Mouse (Mus musculus) cerebellum, postnatal 10 days (tissue): ENCODE measurements at regions not wholly inside any gene's neighbourhood (a gene's known extent, or its start where the extent isn't known, plus 50 kb on each side); places are given as distances from the start of the nearest gene placed in this dataset.
"Not testable (repeated sequence)": the region's sequence is repeated elsewhere in the genome, so short reads cannot be mapped to it uniquely, and the experiment has no call there.

Experiments used
- DNase-seq, 2 experiments: peaks; one replicate each; pipeline ENCODE4 v3.0.0; 2021; ENCODE audit warnings: mixed read lengths in 2 of 2

DNA sequence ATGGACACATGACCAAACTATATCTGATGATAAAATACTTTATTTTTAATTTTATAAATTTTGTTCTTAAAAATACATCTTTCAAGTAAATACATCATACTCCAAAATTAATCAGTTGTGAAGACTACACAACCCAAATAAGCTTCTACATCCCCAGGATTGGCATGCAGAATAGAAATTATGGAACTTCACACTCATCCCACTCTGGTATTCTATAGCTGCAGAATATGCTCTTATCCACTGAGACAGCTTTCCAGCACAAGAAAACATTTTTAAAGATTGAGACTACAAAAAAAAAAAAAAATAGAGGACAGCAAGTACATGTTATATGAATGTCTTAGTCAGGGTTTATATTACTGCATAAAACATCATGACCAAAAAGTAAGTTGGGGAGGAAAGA is 94.4 kb downstream of the Gm11232 start:
- DNase-seq = no peak

GRCm38 (mm10) chr4:71640521-71640920 is 117.2 kb downstream of the Gm11232 start:
- DNase-seq = no peak

GRCm38 (mm10) chr4:71627088-71627487 is 130.7 kb downstream of the Gm11232 start:
- no peak for DNase-seq

DNA sequence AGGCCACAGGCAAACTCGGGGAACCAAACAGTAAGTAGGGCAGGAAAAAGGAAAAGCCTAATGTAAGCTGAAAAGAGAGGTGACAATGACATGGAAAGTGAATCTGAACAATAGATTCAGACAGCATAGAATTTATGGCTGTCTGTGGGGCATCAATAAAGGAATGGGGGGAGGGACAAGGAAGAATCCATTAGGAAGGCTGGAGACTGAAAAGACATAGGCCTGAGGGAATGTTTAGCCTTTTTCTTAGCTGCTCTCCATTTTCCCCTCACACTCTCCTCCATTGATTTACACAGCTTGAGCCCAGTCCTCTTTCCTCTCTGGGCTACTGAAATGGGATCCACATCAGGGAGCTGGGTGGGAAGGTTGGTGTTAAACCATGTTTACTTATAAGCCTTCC is 131.1 kb downstream of the Gm11232 start:
- no peak for DNase-seq

GRCm38 (mm10) chr4:71624771-71625170 is 133.0 kb downstream of the Gm11232 start:
- DNase-seq = no peak

DNA sequence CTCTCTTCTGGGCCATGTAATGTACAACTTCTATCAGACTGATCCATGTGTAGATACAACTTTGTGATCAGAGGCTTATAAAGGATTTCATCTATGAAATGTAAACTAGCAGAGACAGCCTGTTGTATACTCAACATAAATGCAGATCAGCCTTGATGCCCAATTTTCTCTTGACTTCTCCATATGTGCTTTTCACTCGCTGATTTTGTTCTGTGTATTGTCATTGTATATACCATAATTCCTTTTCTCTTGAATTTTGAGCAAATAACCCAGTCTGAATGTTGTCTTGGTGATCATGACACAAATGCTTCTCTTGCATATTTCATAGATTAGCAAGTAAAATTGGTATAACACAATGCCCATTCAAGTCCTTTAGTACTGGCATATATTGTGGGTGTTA is 144.0 kb downstream of the Gm11232 start:
- DNase-seq = no peak

- DNase-seq = no peak
These were observed 171.9 kb downstream of the Gm11232 start for GRCm38 (mm10) chr4:71585880-71586279.

DNA sequence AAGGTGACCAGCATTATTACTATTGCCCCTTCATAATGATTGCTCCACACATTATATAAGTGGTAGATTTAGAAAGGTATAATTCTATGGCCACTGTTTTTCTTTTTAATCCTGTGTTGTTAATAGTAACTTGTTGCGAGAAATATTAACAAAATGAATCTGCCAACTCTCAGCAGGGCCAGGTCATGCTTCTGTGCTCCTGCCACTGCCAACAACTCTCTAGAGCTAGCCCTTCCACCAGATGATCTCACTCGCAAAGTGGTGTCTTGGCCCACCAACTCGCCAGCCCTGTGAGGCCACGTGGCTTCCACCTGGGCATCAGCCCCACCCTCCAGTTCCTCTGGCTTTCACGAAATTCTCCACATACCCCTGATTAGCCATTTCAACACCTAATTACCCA is 197.1 kb downstream of the Gm11232 start:
- DNase-seq = peak; percentile 17 to 30

DNA sequence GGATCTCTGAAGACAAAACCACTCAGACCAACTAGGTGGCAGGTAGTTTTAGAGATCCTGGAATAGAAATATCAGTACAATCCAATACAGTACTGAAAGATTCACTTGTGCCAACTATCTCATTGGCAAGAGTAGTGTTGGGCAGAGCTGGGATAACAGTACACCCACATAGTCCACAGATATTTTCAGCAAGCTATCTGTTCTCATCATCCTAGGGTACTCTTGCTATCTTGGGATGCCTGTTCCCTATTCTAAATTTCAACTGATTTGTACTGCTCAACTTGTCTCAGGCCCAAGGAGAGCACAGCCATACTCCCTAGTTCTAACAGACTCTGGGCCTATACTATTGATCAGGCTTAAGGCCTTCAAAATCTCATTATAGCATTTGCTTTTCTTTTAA is 218.6 kb downstream of the Gm11232 start:
- DNase-seq = no peak

DNA sequence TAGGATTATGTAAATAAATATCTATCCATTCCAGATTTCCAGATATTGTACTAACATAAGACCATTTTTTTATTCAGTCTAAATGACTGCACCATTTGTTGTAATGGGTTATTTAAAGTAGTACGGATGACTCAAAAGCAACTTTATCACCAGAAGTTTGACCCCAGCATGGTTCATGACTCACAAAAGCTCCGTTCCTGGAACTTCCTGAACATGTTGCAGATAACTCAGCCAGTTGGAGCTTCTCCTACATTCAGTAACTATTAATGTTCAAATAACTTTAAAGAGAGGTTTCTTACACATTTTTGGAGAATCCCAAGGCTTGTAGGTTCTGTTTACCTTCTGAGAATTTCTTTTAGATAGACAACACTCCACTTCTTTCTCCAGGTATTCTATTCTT is 219.8 kb downstream of the Gm11232 start:
- DNase-seq = no peak

GRCm38 (mm10) chr4:71524255-71524970 is 233.4 kb downstream of the Gm11232 start:
- peak; percentile 17 to 22 for DNase-seq

DNA sequence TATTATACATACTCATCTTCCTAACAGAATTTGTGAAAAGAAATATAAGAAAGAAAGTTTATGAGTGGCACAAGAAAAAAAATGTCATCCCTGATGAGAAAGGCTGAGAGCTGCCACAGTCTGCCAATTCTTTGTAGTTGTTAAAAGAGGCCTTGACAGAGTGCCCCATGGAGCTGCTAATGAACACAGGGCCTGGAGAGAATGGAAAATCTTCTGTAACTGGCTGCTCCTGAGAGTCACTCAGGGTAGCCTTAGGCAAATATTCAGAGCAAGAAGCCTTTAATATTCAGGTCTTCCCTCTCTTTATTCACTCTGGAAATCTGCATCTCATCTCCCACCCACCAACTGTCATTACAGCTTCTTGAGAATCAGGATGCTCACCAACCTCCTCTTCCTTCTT is 237.0 kb downstream of the Gm11232 start:
- no peak for DNase-seq

DNA sequence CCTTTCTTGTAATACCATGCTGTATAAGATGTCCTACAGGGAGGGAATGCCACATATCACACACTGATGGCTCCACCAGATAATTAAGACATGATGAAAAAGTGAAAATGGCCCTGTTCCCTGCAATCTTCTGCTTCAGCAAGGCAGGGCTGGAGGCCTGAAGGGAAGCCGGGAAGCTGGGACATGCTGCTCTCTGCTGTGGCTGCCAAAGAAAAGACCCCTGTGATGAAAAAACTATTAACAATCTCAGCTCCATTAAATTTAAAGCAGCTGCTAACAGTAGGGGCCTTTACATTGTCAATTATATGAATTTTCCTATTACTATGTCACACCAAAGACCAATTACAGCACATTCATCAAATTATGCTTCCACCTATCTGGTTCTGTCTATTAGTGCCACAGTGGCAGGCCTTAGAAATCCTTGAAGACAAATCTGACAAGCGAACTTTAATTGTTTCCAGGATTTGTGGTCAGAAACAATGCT is 239.8 kb downstream of the Gm11232 start:
- DNase-seq = peak; percentile 73 to 79

DNA sequence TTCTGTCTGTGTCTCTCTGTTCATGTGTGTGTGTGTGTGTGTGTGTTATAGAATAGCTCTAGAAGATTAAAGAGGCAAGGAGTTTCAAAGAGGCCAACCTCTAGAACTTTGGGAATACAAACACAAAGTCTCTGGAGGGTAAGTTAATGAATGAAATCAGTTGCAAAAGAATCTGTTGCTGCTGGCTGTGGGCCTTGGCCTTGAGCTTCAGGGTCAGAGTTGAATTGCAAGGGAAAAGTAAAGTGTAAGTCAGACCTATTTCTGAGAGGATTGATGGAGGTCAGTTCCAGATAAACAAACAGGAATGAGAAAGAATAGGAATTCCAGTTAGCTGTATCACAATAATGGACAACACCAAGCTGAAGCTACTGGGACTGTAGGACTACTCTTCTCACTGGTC is 250.9 kb downstream of the Gm11232 start:
- DNase-seq = no peak

GRCm38 (mm10) chr4:71489788-71490187 is 268.0 kb downstream of the Gm11232 start:
- DNase-seq = no peak

DNA sequence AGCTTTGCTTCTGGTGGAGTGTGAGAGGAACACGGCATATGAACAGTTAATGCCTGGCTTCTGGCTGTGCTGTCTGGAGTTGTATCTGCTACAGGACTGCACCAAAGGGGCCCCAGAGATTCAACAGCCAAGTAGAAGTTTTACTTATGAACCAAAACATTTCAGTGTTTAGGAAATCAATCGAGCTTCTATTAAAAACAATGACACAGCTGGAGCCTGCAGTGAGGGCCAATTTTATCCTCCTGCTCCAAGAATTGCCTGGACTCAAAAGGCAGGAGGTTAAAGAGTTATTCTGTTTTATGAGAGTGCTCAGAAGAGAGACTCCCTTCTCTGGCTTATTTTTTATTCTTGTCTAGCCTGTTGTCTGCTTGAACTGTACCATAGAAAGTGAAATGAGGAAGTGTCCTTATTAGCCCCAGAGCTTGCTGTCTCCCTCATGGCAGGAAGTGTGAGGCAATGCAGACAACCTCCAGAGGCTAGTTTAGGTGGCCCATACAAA is 269.1 kb downstream of the Gm11232 start:
- peak; percentile 11 to 24 for DNase-seq

- DNase-seq = no peak
These were observed 269.7 kb downstream of the Gm11232 start for GRCm38 (mm10) chr4:71488059-71488458.

GRCm38 (mm10) chr4:71480960-71481359 is 276.8 kb downstream of the Gm11232 start:
- no peak for DNase-seq

GRCm38 (mm10) chr4:71470580-71470979 is 287.2 kb downstream of the Gm11232 start:
- DNase-seq = no peak

DNA sequence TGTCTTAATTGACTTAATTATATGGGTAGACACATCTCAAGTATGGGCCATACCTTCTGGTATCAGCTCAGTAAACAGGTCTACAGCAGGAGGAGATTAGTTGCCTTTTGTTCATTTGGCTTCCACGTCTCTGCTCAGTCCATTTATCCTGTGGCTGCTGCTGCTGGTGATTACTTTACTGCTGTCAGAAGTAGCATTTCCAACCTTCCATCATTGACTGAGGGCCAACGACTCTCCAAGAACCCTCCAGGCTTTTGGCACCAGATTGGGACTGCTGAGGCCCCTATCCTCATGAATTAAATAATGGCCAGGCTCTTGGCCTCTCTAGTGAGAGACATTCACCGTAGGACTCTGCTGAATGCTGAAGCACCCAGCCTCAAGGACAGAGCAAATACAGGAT is 303.0 kb downstream of the Gm11232 start:
- DNase-seq = peak; percentile 90 to 94

DNA sequence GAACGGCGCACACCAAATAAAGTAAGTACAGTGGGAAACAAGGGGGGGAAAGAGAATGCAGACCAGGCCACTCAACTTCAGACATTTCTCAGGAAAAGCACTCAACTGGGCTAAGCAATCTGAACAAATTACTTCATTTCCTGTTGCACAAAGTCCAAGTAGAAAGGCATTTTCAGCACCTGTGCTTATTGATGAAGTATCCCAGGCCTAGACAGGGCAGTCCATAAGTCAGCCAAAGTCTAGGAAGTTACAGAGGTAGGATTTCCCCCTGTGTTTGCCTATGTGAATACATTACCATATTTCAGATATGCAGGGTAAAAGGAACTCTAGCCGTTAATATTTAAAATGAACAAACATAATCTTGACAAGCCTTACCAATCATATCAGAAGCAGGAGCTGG is 304.3 kb downstream of the Gm11232 start:
- DNase-seq = no peak

DNA sequence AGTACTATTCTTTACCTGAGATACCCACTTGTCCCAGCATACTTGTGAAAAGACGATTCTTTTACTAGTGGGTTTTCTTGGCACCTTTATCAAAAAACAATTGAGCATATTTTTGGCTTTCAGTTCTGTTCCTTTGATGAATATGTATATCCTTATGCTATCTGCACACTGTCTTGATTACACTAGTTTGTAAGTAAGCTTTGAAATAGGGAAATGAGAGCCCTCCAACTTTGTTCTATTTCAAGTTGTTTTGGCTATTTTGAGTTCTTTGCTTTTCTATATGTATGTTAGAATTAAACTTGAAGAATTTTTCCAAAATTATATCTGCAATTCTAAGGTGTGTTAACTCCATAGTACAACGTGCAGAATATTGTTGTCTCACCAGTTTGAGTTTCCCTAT is 311.3 kb downstream of the Gm11232 start:
- no peak for DNase-seq

GRCm38 (mm10) chr4:71431245-71431929 is 326.4 kb downstream of the Gm11232 start:
- DNase-seq = no peak

DNA sequence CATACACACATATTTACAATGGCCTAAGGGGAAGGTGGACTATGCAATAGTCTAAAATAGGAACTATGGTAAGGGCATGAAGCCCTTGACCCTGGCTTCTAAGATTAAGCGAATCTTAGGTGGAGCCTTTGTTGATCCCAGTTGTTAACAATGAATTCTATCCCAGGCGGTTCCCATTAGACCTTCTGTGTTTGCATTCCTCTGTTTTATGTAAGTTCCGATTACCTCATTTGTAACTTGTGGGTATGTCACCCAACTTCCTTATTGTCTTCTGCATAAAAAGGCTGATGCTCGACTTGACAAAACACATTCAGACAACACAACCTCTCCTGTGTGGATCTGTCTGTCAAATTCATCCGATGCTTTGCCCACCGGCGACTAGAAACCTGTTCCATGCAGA is 335.6 kb downstream of the Gm11232 start:
- DNase-seq = not testable (repeated sequence)
